Mouse (Mus musculus) CD4-positive helper T cell, adult 2 months (primary cell): ENCODE data around the gene Tmem242.
"Not testable (repeated sequence)": the region's sequence is repeated elsewhere in the genome, so short reads cannot be mapped to it uniquely, and the experiment has no call there.

Experiments
- DNase-seq: peaks from one replicate; pipeline ENCODE4 v3.0.0-alpha.2; 2012; ENCODE audit warnings: low read depth, missing footprints, low spot score

The Tmem242 gene

DNA sequence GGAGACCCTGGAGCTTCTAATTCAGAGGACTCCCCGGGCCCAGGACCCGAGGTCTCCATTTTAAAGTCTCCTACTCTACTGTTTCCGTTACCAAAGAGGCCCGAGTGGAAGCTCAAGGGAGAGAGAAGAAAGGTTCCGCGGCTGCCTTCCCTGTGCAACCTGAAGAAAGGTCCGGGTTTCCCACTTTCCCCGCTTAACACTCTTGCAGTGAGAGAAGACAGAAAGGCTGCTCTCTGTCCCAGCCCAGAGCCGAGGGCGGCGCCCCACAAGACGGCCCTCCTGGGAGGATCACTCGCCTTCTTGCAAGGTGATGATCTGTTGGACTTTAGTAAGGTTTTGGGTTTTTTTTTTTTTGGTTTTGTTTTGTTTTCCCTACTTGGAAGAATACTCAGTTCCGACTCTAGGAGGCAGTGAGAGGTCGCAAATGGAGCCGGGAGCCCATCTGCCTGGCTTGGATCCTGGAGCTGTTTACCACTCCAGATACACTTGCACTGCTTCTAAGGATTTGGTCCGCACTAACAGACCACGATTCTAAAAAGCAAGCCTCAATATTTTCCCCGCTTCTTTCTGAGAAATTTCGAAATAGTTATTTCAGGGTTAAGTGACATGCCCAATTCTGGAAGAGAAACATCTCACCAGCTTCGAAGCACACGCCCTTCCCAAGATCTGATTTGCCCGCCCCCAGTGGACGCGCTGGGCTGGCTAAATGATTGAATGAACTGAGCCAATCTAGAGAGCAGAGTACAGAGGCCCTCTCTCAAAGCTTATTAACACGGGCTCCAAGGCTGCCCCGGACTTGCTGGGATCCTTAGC, at the start of gene Tmem242:
Gene Tmem242, minus strand, starts transcription at position 101 of the 813 bp plus-strand sequence.
- DNase-seq: peak; percentile 88

DNA sequence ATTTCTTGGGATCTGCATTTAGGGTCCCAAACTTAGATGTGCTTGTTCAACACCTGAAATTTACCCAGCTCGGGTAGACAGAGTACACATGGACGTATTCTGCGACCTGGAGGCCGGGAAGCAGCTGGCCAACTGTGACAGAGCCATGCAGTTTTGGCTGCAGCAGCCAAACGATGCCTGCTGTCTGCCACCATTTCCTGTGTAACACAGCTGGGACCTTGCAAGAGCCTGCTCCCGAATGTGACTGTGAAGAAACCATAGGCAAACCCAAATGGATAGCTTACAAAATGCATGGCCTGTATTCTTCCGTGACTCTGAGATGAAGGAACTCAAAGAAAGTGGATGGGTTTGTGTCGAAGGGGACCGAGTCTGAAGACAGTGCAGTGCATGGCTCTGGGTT, 48.1 kb upstream of the Tmem242 start:
- no peak for DNase-seq

DNA sequence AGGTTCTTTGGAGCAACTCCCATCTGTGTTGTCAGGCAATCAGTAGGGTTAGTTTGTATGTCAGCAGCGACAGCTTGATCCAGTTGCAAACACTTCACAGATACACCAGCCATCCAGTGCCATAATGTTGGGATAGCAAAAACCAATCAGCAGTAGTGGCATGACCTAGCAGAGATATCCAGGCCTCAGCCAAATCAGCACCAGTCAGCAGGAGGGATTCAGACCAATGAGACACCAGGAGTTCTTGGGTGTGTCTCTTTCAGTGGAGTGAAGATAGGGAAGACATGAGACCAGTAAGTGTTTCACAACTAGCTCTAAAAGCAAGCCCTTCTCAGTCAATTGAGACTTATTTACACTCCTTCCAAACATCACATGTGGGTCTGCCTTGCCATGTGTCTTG, 44.6 kb upstream of the Tmem242 start:
- no peak for DNase-seq

DNA sequence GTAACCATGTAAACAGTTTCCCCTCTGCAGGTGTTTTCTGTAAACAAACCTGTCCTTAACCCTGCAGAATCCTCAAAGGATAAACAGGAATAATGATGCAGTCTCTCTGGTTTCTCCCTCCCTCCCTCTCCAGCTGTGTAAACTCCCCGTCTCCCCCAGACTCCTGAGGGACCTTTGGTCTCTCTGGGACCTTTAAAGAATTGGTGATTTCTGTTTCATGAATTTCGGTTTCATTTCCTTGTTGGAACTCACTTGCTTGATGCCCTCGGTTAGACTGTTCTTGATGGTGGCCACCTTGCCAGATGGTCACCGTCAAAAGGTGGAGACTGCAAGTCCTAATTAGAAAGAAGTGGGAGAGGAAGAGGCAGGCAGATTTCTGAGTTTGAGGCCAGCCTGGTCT, 43.4 kb upstream of the Tmem242 start:
- DNase-seq: no peak

DNA sequence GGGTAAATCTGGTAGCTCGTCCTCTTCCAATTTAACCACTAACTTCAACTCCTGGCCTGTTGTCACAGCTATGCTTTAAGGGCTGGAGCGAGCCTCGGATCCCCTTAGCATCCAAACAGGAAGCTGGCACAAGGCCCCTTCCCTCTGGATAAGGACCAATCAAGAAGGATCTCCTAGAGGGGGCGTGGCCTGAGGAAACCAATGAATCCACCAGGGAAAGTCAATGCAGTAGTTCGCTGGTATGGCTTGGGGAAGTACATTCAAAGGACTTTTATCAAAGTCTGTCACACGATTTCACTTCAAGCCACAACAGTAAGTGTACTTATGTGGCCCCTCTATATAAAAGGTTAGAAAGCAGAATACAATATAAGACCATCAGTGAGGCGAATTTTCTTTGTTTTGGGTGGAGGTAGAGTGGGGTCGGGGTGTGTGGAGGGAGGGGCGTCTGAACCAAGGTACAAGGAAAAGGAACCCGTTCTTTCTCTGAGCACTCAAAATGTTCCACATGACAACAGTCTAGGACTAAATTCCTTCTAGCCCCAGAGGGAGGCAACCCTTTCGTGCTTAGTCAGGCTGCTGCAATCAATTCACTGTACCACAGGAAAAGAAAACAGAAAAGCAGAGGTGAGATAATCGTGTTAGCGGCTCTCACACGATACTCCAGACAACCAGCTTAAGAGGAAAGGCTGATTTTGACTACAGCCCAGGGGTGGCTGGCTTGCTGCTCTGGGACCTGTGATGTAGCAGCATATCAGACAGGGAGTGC, 36.1 kb upstream of the Tmem242 start:
- DNase-seq: no peak

DNA sequence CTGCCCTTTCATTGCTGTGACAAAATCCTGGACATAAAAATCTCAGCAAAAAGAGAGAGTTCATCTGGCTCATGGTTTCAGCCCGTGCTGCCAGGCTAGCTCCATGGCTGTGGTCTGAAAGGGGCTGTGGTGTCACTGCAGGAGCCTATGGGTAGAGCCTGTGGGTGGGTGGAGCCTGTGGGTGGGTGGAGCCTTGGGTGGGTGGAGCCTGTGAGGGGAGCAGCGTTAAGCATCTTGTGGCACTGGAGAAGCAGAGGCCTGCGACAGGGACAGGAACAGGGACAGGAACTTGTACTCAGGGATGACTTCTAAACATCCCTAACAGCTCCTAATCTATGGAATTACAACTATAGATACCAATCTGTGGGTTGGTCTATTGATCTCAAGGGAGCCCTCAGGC, 32.2 kb upstream of the Tmem242 start:
- peak; percentile 6 for DNase-seq

DNA sequence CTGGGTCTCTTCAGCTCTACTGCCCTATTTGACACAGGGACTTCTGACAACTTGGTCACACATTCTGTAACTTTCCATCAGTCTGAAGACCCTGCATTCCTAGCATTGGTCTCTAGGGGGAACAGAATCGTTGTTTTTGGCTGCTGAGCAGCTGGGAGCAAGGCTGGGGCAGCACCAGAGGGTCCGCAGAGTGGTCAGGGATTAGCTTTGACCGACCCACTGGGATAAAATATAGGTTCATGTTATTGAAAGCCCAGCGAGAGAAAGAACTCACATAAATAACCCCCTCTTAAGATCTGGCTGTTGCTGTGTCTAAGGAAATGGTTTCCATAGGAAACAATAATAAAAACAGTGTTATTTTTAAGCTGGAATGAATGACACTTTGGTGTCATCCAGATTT, 27.1 kb upstream of the Tmem242 start:
- DNase-seq: no peak

DNA sequence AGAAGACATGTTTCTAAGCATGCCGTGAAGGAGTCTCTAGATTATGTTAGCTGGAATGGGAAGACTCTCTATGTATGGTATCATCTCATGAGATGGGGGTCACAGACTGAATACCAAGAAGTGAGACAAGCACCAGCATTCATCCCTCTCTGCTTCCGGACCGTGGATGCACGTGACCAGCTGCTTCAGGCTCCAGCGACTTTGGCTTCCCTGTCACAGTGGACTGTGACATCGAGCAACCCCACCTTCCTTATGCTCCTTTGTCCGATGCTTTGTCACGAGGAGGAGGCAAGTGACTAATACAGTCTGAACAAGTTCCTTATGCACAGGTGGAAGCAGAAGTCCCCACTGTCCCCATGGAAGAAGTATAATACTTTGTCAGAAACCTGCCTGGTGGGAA, 26.7 kb upstream of the Tmem242 start:
- DNase-seq: no peak

DNA sequence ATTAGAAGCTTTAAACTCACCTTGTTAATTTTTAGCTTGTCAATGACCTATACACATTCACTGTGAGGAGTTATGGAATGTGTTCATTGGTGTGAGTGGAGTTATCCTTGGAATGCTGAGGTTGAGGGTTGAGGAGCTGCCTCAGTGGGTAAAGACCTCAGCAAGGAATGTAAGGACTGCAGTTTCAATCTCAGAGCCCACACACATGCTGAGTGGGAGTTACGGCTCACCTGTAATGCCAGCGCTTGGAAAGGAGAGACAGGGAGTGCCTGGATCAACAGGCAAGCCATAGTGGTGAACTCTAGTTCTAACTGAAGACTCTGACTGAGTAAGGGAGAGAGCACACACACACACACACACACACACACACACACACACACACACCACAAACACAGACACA, 23.9 kb upstream of the Tmem242 start:
- no peak for DNase-seq

DNA sequence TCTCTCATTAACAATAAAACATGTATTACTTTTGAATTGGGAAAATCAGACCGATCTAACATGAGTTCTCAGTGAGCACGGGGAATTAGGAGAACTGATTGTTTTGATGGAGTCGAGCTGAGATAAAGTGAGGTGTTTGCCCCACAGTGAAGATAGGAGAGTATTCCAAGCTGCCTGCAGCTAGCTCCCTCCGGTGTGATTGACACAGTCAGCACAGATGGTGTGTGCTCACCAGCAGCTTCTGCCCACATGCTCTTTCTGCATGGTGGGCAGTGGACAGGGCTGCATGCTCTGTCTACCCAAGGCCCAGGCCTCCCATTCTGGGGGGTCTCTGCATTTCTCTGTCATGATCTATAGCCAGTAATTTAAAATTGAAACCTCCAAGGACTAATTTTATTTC, 13.6 kb upstream of the Tmem242 start:
- no peak for DNase-seq

DNA sequence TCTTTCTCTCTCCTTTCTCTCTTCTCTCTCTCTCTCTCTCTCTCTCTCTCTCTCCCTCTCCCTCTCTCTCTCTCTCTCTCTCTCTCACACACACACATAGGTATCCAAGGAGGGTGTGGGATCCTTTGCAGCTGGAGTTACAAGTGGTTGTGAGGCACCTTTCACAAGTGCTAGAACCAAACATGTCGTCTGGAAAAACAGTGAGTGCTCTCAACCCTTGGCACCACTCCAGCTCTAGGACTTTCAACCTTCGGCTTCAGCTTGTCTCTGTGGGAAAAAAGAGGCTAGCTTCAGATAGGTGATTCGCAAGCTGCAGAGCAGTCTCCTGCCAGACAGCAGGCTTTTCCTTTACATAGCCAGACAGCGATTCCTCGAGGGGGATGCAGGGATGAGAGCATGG, 3.7 kb upstream of the Tmem242 start:
- no peak for DNase-seq

DNA sequence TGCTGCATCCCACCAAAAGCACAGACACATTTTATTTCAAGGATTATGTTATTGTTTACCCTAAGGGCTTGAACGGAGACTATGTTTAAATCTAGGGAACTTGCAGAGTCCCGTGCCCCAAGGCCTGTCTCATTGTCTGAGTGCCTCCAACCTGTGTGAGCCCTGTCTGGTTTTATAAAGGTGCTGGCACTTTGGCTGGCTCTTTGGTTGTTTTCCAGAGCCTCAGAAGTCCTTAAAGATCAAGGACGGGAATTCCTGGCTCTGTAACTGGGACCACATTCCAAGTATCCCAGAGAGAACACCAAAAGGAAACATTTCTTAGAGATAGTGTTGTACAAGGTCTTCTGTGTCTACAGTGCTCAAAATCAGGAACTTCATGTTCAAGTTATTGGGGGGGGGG, 3.2 kb upstream of the Tmem242 start:
- no peak for DNase-seq

DNA sequence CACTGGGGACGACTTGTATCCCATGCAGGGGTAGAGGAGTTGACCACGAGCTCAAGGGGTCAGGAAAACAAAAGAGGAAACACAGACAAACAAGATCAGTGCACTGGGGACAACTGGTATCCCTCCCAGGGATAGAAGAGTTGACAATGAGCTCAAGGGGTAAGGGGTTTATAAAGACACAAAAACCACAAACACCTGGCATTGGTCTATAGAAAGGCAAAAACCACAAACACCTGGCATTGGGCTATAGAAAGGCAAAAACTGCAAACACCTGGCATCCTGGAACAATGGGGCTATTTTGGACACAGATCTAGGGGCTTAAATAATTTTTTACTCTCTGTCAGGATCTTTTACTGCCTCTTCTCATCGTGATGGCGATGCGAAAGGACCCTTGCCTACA, 2.3 kb upstream of the Tmem242 start:
- DNase-seq: not testable (repeated sequence)

DNA sequence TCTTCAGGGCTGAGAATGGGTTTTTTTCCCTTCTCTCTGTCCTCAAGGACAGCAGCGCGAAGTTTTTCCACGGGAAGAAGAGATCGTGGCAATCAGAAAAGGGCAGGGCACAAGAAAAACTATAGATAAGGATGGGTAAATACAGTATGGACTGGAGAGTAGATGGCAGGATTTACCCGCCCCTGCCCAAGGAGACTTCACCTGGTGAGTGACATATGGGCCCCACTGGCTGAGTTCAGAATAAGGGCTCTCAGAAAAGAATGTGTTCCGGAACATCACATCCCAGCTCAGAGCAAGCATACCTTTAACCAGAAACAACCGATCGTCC, 264 bp downstream of the Tmem242 start:
- DNase-seq: no peak

DNA sequence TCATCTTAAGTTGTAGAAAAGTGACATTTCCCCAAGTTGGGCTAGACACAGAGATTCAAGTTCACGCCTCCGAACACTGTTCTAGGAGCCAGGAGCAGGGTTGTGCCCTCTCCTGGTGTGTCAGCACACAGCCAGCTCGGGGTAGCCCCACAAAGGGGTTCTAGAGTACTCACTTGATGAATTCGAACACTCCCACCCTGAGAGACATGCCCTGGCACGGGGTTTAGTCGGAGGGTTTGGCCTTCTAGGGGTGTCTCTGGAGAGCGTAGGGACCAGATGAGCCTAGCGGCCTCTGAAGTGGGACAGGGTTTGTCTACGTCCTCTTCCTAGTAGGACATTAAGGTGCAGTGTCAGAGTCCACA, 10.3 kb downstream of the Tmem242 start:
- no peak for DNase-seq

DNA sequence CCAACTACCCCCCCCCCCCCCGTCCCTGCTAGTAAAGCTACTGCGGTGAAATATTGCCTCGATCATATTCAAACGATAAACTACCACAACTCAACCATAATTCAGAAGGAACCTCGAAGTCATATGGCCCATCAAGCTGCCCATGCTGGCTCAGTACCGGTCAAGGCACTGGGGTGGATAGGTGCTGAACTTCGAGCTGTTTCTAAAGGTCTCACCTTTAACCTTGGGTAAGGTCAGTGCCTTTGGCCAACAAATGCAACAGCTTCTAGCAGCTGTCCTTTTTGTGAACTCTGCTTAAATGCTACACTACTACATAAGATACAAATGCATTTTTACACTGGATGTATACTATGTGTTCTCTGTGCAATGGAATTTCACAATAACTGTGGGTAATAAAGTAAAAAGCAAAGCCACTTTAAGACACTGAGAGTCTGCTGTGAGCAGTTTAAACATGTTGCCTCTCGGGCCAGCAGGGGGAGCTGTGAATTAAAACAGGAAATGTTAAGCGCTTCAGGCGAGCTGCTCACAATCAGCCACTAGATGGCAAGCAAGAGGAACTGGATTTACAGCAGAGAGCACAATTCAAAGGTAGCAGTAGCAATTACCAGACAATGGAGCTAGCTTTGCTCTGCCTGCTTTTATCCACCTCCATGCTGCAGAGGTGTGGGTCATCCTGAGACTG, 10.8 kb downstream of the Tmem242 start:
- DNase-seq: peak; percentile 88

DNA sequence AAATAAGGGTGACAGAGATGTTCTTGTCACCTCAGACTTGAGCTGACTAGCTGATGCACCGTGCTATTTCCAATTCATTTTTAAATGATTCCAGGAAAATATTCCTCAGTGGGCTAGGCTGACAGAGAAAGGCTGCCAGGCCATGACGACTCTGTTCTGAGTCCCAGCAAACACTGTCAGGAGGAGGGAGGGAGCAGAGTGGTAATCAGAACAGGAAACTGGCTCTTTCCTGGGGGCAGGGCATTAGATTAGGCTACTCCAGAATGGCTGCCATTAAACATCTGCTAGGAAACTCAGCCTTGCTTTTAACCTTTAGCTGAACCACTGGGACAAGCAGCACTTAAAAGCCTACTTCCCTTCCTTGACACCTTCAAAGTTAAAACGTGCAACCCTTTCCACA, 14.9 kb downstream of the Tmem242 start:
- DNase-seq: no peak

DNA sequence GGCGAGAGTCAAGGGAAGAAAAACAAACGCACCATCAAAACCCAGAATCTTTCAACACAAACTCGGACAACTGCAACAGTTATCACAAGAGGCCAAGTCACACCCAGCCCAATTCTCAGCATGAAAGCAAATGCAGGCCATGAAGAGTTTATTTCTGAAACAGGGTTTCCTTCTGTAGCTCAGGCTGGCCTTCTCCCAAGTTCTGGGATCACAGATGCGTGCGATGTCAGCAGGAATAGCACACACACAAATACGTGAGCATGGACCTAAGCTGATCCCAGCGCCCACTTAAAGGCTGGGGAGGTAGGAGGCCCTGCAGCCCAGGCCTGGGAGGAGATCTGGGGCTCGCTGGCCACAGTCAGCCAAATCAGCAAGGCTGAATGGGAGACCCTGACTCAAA, 15.9 kb downstream of the Tmem242 start:
- no peak for DNase-seq

DNA sequence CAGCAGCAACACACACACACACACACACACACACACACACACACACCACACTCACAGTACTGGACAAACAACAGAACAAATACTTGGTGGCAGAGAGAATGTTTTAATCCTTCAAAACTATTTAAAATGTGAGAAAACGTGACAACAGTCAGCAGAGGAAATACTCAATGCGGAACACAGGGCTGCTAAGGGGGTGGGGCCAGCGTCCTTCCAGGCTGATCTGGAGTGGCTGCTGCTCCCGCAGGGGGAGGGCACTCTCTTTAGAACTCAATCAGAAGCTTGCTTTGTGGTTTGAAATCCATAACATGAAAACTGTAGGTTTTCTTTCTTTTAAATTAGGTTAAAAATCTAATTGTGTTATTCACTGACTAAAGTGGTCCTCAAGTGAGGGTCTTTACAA, 18.2 kb downstream of the Tmem242 start:
- DNase-seq: no peak

DNA sequence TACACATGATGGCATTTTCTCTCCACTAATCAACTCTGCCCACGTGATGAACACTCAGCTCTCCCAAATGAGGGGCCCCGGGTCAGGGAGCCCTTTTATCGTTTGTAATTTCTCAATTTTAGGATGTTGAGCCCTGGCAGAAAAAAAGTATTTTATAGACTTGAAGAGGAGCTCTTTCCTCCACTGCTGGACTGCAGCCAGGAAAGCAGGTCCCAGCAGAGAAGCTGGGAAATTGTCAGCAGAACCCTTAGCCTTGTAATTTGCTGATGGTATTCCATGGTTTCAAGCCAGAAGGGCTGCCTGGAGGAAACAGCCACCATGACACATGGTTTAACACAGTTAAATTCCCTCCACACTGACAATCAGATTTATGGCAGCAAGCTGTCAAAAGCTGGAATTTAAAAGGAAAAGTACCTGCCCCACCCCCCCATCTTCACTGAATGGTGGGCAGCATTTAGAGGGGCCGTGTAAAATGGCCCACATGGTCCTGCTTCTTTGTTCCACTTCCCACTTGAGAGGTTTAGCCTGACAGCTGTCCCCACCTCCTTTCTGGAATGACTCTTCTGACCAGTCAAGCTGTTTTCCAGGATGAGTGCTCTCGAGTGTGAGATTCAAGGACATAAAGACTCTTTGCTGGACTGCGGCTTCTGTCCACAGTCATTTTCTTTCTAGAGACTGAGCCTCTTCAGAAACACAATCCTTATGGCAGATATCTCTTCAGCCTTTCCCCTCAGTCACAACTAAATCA, 20.1 kb downstream of the Tmem242 start:
- DNase-seq: no peak

DNA sequence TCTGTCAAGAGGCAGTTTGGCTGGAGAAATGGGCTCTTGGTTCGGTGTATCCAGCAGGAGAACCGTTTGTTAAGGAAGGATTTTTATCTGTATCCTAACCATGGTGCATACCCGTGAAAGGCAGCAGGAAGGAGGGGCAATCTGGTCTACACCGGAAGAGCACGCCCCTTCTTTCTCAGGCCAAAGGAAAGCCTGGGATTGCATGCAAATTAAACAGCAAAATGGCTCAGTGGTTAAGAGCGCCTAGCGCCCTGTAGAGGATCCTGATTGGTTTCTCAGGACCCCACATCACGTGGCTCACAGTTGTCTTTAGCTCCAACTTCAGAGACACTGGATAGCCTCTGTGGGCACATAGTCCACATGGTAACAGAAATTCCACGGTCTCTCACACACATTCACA, 21.0 kb downstream of the Tmem242 start:
- DNase-seq: no peak

DNA sequence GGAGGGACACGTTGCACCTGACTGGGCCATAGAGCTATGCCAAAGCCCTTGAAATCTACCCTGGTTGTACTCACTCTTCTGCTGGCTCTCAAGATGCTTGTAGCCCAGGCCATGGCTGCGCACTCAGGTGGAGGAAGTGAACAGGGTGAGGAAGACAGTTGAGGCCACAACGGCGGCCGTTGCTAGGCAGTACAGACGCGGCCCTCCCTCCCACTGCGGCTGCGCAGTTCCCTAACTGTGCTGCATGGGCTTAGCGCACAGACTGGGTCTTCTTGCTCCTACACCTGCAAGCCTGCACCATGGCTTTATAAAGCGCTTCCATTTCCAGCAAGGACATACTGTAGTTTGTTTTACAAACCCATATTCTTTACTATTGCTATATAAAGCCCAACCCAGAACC, 21.5 kb downstream of the Tmem242 start, which contains the start of gene Ldhal6b:
Gene Ldhal6b, minus strand, starts transcription at position 223 of the 400 bp plus-strand sequence.
- DNase-seq: no peak
